Mouse (Mus musculus): ENCODE data around the gene Slc10a7. TPM values are rescaled to one million over a fixed set of nuclear protein-coding genes. Genes with fewer than 3 reads are reported as not detected.
A peak's percentile ranks its signal among the peaks of the same experiment; 100 is the strongest.

Slc10a7 gene
- polyA plus RNA-seq, 1 experiment from 2014 or later = 6.9 TPM

DNA sequence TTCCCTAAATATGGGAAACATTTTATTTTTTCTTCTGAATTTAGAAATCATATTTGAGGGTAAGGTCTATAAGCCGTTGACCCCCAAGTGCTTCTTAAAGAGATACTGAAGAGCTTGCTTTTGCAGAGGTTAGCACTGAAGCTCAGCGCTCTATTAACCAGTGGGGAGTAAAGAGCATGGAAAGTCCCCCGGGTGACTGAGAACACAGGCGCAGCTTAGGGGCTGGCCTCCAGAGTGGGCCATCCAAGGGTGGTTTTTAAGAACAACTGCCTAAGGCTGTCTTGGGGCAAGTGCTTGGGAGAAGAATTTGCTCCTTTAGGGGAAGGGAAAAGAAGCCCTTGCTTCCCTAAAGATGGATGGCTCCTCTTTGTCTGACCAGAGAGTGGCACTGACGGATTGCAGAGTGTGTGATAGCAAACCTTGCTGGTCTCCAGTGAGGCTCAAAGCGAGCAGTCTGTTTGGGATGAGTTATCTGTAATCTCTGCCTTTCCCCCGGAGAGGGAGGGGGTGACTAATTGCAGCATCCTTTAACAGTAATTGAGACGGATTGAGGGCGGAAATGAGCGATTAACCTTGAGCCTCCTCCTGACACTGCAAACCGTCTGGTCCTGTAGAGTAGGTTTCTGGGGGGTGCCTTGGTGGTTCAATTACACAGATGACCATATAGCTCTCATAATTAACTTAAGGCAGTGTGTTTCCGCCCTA lies 115.7 kb downstream of the Slc10a7 start:
- Histone ChIP-seq H3K27ac (replicated peaks) (no peak overlapping the region), H3K9ac (no peak overlapping the region), H3K4me2 (no peak overlapping the region), H3K9me3 (replicated peaks) (no peaks in the 10 kb centered on the region), H3K27me3 (no peaks in the 10 kb centered on the region), H3K4me1 (replicated peaks) (no peaks in the 10 kb centered on the region), H3K4me3 (replicated peaks) (no peak overlapping the region), H3K36me3 (replicated peaks) (no peaks in the 10 kb centered on the region)
- no peak for ATAC-seq (ENCODE audit: insufficient read depth)
- 65% methylated on average over 12 of the region's 12 CpGs for WGBS (ENCODE audit: insufficient replicate concordance)

DNA sequence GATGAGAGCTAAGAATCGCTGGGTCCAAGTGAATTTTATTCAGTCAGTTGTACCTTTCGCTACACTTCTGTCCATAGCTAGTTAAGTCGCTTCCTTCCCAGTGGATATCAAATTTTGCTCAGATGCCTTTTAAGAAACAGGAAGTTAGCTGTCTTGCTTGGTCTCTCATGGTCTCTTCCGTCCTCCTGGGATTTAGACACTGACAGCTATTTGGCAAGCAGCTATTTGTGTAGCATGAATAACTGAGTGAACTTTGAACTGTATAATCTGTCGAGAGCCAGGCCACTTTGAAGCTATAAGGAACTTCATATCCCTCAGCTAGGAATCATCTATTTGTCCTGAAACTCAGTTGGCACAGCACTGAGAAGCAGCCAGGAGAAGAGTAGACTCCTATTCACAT lies 117.5 kb downstream of the Slc10a7 start:
- Histone ChIP-seq H3K27me3 (no peaks in the 10 kb centered on the region), H3K27ac (replicated peaks) (no peak overlapping the region), H3K4me1 (replicated peaks) (no peaks in the 10 kb centered on the region), H3K4me2 (no peak overlapping the region), H3K4me3 (replicated peaks) (no peak overlapping the region), H3K9me3 (replicated peaks) (no peaks in the 10 kb centered on the region), H3K9ac (no peak overlapping the region), H3K36me3 (replicated peaks) (no peaks in the 10 kb centered on the region)
- 35% methylated on average over 5 of the region's 5 CpGs for WGBS (ENCODE audit: insufficient replicate concordance)
- no peak for ATAC-seq (ENCODE audit: insufficient read depth)

DNA sequence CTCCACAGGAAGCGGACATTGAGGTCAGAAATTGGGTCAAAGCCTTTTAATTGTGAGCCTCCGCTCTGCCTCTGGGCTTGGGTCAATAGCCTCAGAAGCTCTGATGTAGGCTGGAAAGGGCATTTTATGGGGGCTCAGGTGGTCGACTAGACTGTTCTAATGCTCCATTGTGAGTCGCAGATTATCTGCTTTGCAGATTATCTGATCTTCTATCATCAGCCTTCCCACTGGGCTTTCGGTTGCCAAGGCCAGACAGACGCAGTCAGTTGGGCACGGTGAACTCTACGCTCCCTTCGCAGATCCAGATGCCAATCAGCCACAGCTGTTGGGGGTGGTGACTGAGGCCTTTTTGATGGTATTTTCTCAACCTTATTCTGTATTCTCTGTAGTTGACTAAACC lies 118.6 kb downstream of the Slc10a7 start:
- WGBS (ENCODE audit: insufficient replicate concordance) = 75% methylated on average over 9 of the region's 9 CpGs
- no peak for ATAC-seq (ENCODE audit: insufficient read depth)

DNA sequence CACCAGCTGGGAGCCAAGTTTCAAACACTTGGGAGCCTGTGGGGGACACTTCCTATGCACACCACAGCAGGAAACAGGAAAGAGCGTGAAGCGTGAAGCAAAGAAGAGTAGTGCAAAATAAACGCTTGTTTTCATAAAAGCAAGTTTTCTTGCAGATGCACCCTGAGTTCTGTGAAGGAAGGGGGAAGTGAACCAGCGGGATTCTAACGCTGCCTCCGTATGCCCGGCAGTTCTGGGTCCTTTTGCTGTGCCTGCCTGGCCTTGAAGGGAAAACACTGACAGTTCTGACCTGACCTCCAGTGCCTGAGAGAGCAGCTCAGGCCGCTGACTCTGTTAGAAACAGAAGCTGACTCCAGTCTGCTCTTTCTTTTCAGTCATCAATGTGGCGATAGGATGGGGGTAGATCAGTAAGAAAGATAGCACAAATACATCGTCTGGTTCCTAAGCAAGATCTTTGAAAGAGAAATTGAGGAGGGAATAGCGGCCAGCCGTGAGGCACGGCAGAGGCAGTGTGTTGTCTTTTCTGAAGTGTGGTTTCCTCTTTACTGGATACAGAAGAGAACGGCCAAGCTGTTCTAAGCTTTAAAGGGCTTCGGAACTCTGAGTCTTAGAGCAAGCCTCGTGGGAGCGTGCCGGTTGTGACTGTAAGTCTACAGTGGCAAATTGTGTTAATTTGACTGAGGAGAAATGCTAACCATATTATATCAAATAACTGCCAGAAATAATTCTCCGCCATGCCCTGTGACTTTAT lies 121.4 kb downstream of the Slc10a7 start:
- Histone ChIP-seq H3K9me3 (replicated peaks) (no peaks in the 10 kb centered on the region), H3K4me3 (replicated peaks) (no peak overlapping the region), H3K27ac (replicated peaks) (0 out of 2 replicates have a peak overlapping the region, but pooled peaks have one; percentile 9), H3K36me3 (replicated peaks) (no peaks in the 10 kb centered on the region), H3K4me1 (replicated peaks) (no peaks in the 10 kb centered on the region), H3K27me3 (no peaks in the 10 kb centered on the region), H3K4me2 (no peak overlapping the region), H3K9ac (no peak overlapping the region)
- WGBS (ENCODE audit: insufficient replicate concordance) = 27% methylated on average over 19 of the region's 19 CpGs
- no peak for ATAC-seq (ENCODE audit: insufficient read depth)

More for the DNA sequence above, 118.6 kb downstream of the Slc10a7 start:
- Histone ChIP-seq H3K4me1 (replicated peaks) (no peaks in the 10 kb centered on the region), H3K9ac (no peak overlapping the region), H3K27me3 (no peaks in the 10 kb centered on the region), H3K9me3 (replicated peaks) (no peaks in the 10 kb centered on the region), H3K4me3 (replicated peaks) (no peak overlapping the region), H3K36me3 (replicated peaks) (no peaks in the 10 kb centered on the region), H3K4me2 (no peak overlapping the region), H3K27ac (replicated peaks) (no peak overlapping the region)

GRCm38 (mm10) chr8:78633012-78633411 lies 123.9 kb downstream of the Slc10a7 start:
- H3K4me1 ChIP-seq (replicated peaks) = no peaks in the 10 kb centered on the region
- no peaks in the 10 kb centered on the region for H3K9me3 ChIP-seq (replicated peaks)
- H3K9ac ChIP-seq = no peak overlapping the region
- 80% methylated on average over 12 of the region's 12 CpGs for WGBS (ENCODE audit: insufficient replicate concordance)
- H3K27me3 ChIP-seq = no peaks in the 10 kb centered on the region
- no peak for ATAC-seq (ENCODE audit: insufficient read depth)
- no peak overlapping the region for H3K4me3 ChIP-seq (replicated peaks)
- no peaks in the 10 kb centered on the region for H3K36me3 ChIP-seq (replicated peaks)
- no peak overlapping the region for H3K4me2 ChIP-seq
- no peak overlapping the region for H3K27ac ChIP-seq (replicated peaks)

- Histone ChIP-seq H3K27ac (replicated peaks) (no peak overlapping the region), H3K36me3 (replicated peaks) (no peaks in the 10 kb centered on the region), H3K9ac (no peak overlapping the region), H3K4me1 (replicated peaks) (no peaks in the 10 kb centered on the region), H3K4me2 (no peak overlapping the region), H3K4me3 (replicated peaks) (no peak overlapping the region), H3K9me3 (replicated peaks) (no peaks in the 10 kb centered on the region), H3K27me3 (no peaks in the 10 kb centered on the region)
- no peak for ATAC-seq (ENCODE audit: insufficient read depth)
- WGBS (ENCODE audit: insufficient replicate concordance) = 71% methylated on average over 3 of the region's 3 CpGs
Observed at GRCm38 (mm10) chr8:78634018-78634417, 124.9 kb downstream of the Slc10a7 start.

GRCm38 (mm10) chr8:78634523-78635240 lies 125.5 kb downstream of the Slc10a7 start:
- no peak overlapping the region for H3K9ac ChIP-seq
- H3K4me3 ChIP-seq (replicated peaks) = no peak overlapping the region
- H3K27me3 ChIP-seq = no peaks in the 10 kb centered on the region
- 77% methylated on average over 17 of the region's 17 CpGs for WGBS (ENCODE audit: insufficient replicate concordance)
- H3K27ac ChIP-seq (replicated peaks) = no peak overlapping the region
- ATAC-seq (ENCODE audit: insufficient read depth) = no peak
- no peaks in the 10 kb centered on the region for H3K4me1 ChIP-seq (replicated peaks)
- H3K9me3 ChIP-seq (replicated peaks) = no peaks in the 10 kb centered on the region
- no peak overlapping the region for H3K4me2 ChIP-seq
- H3K36me3 ChIP-seq (replicated peaks) = no peaks in the 10 kb centered on the region

DNA sequence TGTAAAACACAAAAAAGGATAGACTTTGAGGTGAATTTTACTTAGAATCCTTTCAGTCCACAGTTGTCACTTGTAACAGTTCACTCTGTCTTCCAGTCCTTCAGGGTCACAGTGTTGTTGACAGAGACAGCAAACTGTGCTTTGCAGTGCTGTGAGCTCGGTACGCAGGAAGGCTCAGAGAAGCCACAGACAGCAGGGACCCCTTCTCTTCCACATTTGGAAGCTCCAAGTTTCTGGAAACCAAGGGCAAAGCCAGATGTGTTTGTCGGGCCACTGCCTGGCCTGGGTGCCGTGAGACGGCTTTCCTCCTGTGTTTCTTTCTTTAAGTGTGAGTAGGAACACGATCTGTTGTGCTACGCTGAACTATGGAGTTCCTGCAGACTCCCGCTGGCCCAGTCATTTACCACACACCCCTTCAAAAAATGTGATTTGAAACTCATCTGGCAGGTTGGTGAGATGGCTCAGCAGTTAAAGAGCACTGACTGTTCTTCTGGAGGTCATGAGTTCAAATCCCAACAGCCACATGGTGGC lies 126.2 kb downstream of the Slc10a7 start:
- Histone ChIP-seq H3K9ac (no peak overlapping the region), H3K27ac (replicated peaks) (no peak overlapping the region), H3K36me3 (replicated peaks) (no peaks in the 10 kb centered on the region), H3K9me3 (replicated peaks) (no peaks in the 10 kb centered on the region), H3K27me3 (no peaks in the 10 kb centered on the region), H3K4me2 (no peak overlapping the region), H3K4me1 (replicated peaks) (no peaks in the 10 kb centered on the region), H3K4me3 (replicated peaks) (no peak overlapping the region)
- 78% methylated on average over 8 of the region's 8 CpGs for WGBS (ENCODE audit: insufficient replicate concordance)
- ATAC-seq (ENCODE audit: insufficient read depth) = no peak

DNA sequence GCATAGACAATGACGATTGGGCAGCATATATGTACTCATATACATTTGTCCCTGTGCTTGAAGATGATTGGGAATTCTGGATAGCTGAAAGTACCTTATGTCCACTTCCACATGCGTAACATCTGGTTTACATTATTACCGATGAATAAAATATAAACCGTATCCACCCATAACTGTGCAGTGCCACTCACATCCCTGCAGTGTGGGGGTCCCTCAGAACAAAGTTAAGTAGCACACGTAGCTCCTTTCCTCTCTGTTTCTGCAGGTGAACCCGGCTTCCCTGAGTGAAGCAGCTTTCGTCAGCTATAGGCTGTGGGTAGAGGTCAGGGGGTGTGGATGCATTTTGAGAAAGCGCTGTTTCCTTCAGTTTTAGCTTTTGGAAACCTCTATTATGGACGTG lies 132.8 kb downstream of the Slc10a7 start:
- Histone ChIP-seq H3K4me2 (no peak overlapping the region), H3K9me3 (replicated peaks) (no peaks in the 10 kb centered on the region), H3K4me1 (replicated peaks) (no peaks in the 10 kb centered on the region), H3K9ac (no peak overlapping the region), H3K4me3 (replicated peaks) (no peak overlapping the region), H3K36me3 (replicated peaks) (no peaks in the 10 kb centered on the region), H3K27ac (replicated peaks) (no peak overlapping the region), H3K27me3 (no peaks in the 10 kb centered on the region)
- ATAC-seq (ENCODE audit: insufficient read depth) = no peak
- WGBS (ENCODE audit: insufficient replicate concordance) = 81% methylated on average over 9 of the region's 9 CpGs

DNA sequence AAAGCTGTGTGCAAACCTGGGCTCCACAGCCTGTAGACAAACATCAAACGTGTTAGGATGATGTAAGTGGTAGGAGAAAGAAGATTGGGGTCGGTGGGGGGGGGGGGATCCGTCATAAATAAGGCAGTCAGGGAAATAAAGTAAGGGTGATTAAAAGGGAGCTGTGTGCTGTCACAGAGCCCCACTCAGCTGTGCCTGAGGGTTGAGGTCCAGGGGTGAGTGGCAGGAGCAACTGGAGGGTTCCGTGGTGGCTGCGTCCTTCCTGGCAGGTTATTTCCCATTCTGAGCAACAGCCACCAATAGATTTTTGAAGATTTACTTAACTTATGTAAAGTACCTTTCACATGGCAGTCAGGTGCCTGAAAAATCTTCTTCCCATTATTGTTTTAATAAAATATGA lies 133.2 kb downstream of the Slc10a7 start:
- Histone ChIP-seq H3K9me3 (replicated peaks) (no peaks in the 10 kb centered on the region), H3K9ac (no peak overlapping the region), H3K4me3 (replicated peaks) (no peak overlapping the region), H3K4me2 (no peak overlapping the region), H3K36me3 (replicated peaks) (no peaks in the 10 kb centered on the region), H3K4me1 (replicated peaks) (no peaks in the 10 kb centered on the region), H3K27me3 (no peaks in the 10 kb centered on the region), H3K27ac (replicated peaks) (no peak overlapping the region)
- 58% methylated on average over 5 of the region's 5 CpGs for WGBS (ENCODE audit: insufficient replicate concordance)
- ATAC-seq (ENCODE audit: insufficient read depth) = no peak

DNA sequence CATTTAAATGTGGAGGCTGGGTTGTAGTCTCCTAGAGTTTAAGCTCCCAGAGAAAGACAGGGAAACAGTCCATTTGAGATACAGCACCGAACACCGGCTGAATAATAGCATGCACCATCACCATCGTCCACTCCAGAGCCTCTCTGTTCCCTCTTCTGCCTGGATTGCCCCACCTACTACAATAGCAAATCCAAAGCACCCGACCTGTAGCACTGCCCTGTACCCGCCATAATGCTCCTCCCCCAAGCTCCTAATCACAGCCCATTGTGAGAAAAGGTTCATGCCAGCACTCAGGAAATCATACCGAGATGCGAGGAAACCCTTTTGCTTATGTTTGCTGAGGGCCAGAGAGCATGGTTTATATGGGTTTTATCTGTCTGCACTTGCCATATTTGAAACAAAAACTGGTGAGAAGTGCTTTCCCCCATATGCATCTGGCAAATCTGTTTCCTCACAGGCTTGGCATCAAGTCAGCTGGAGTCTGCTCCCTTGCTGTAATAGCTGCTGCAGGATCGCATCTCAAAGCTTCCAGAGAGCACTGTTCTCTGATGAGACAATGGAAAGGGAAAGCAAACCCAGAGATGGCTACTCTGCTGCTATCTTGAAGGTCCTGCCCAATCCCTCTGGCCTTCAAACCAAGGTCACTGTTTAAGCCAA lies 138.0 kb downstream of the Slc10a7 start:
- Histone ChIP-seq H3K9me3 (replicated peaks) (no peaks in the 10 kb centered on the region), H3K27me3 (no peaks in the 10 kb centered on the region), H3K4me1 (replicated peaks) (no peaks in the 10 kb centered on the region), H3K27ac (replicated peaks) (no peak overlapping the region), H3K4me3 (replicated peaks) (no peak overlapping the region), H3K9ac (no peak overlapping the region), H3K36me3 (replicated peaks) (no peaks in the 10 kb centered on the region), H3K4me2 (no peak overlapping the region)
- ATAC-seq (ENCODE audit: insufficient read depth) = no peak
- WGBS (ENCODE audit: insufficient replicate concordance) = 63% methylated on average over 8 of the region's 8 CpGs
